Mouse (Mus musculus): ENCODE measurements around the gene Aldh3b3. TPM values are rescaled to one million over a fixed set of nuclear protein-coding genes. Genes with fewer than 3 reads are reported as not detected.

Gene Aldh3b3
- total RNA-seq, 2 experiments from 2014 or later, result not detected

DNA sequence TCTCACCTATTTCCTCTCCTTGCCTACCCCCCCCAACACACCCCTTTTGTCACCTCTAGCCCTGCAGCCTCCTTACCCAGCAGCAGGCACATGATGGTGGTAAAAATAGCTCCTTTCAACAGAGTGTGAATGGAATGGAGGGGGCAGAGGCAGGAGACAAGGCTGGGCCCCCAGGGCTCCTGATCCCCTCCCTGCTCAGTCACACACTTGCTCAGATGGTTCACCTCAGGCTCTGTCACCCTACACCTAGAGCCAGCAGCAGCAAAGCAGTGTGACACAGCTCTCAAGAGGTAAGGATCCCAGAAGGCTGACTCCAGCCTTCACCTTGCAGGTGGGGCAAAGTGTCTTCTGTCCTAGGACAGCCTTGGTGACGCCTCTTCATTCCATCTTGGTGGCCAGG is 44.7 kb downstream of the Aldh3b3 start, which contains the start of gene Doc2g:
Gene Doc2g, plus strand, starts transcription at position 202 of the 400 bp plus-strand sequence.
- no peak for TF ChIP-seq CTCF (conservative IDR thresholded peaks at IDR 0.05)
- H3K27ac ChIP-seq, result no peak within 1 kb of the TSS
- H3K4me3 ChIP-seq, result no peak within 1 kb of the TSS
- no peak for DNase-seq (ENCODE audit: low spot score in 2 of 2)

DNA sequence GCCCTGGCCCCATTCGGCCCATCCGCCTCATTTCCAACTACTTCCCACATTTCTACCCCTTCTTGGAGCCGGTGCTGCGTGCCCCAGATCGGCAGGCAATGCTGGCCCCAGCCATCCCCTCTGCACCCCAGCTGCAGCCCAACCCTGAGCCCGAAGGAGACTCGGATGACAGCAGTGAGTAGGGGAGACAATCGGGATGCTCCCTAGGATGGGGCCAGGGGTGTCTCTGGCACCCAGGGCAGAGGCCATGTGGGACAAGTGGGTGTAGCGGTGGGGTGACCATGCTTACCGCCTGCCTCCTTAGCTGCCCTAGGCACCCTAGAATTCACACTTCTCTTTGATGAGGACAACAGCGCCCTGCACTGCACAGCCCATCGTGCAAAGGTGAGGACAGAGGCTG is 45.2 kb downstream of the Aldh3b3 start:
- no peak for TF ChIP-seq CTCF (conservative IDR thresholded peaks at IDR 0.05)
- no peak overlapping the region for H3K4me3 ChIP-seq
- no peak for DNase-seq (ENCODE audit: low spot score in 2 of 2)
- no peak overlapping the region for H3K27ac ChIP-seq

DNA sequence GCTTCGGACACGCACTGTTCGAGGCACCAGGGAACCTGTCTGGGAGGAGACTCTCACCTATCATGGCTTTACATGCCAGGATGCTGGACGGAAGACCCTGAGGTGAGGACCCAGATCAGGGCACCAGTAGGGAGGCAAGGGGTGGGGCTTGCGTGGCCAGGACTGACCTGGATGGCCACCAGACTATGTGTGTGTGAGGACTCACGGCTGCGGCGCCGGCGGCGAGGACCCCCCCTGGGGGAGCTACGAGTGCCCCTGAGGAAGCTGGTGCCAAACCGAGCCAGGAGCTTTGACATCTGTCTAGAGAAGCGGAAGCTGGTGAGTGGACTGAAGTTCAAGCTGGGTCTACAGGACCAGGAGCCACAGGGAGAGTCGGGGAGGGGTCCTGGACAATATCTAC is 45.9 kb downstream of the Aldh3b3 start:
- no peak overlapping the region for H3K27ac ChIP-seq
- no peak for TF ChIP-seq CTCF (conservative IDR thresholded peaks at IDR 0.05)
- no peak for DNase-seq (ENCODE audit: low spot score in 2 of 2)
- H3K4me3 ChIP-seq, result no peak overlapping the region

DNA sequence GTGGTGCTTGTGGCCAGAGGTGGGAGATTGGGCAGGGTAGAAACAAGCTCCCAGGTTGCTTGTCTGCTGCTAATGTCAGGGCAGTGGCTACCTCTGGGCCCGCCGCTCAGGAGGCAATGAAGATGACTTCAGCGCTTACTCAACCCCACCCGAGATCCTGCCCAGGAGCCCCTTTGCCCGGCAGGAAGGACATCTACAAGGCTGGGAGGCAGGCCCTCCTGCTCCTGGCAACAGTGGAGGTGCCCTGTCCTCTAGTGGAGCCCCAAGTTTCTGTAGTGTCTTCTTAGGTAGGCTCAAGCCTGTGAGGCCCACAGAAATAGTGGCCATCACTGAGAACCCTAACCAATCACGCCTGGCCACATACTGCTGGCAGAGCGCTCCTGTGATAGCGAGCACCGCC is 46.6 kb downstream of the Aldh3b3 start:
- no peak for DNase-seq (ENCODE audit: low spot score in 2 of 2)
- no peak overlapping the region for H3K4me3 ChIP-seq
- no peak overlapping the region for H3K27ac ChIP-seq
- no peak for TF ChIP-seq CTCF (conservative IDR thresholded peaks at IDR 0.05)

DNA sequence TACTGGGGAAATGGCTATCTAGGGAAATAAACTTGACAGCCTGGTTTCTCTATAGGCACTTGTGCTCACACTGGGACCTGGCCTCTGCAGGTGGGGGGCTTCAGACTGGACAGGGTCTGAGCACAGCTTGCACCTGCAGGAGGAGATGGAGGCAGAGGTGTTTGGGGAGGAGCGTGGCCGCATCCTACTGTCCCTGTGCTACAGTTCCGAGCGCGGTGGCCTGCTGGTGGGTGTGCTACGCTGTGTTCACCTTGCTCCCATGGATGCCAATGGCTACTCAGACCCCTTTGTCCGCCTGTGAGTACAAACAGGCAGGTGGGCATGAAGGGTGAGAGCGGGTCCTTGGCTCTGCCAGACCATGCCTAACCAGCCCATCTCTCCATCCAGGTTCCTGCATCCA is 47.5 kb downstream of the Aldh3b3 start:
- TF ChIP-seq CTCF (conservative IDR thresholded peaks at IDR 0.05), result no peak
- DNase-seq (ENCODE audit: low spot score in 2 of 2), result no peak
- Histone ChIP-seq H3K4me3 (no peak overlapping the region), H3K27ac (no peak overlapping the region)

DNA sequence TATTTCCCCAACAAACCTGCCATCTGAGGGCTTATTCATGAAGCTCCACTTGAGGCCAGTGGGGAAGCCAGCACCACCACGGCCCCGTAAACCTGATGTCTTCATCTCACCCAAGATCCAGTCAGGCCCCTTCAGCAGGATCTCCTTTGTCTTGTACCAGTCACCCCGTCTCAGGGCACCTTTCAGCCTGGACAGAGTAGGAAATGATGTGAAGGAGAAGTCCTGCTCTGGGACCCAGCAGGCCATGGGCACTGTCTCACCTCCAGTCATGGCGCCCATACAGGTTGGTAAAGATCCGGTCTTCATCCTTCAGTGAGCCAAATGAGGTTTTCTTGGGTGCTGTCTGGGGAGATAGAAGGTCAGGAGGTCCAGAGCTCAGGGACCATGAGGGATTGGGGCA is 52.6 kb downstream of the Aldh3b3 start:
- Histone ChIP-seq H3K27ac (no peak overlapping the region), H3K4me3 (no peak overlapping the region)
- TF ChIP-seq CTCF (conservative IDR thresholded peaks at IDR 0.05), result no peak
- DNase-seq (ENCODE audit: low spot score in 2 of 2), result no peak

DNA sequence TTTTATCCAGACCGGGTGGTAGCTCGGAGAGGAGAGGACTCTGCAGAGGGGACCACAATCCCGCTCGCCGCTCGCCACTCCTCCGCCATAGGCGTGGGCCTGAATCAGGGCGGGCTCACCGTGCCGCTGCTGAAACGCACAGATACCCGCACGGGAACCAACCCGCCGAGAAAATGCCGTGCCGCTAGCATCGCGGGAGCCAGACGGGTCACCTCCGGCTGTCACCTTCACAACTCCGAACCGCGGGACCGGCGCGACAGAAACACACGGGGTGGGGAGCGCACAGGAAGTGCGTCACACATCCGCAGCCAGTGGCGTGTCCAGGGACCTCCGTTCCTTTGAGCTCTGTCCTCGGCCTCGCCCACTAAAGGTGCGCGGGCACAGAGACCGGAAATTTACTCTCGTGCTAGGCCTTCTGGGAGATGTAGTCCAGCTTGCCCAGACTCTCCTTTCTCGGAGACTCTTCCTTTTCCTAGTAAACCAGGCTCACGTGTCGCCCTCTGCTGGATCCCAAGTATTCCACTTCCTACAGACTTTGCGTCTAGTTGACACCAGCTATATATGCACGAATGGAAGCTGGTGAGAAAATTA is 54.1 kb downstream of the Aldh3b3 start, which contains the start of gene Ndufv1:
Gene Ndufv1, minus strand, starts transcription at position 375 of the 591 bp plus-strand sequence.
- peak; percentile 88 for TF ChIP-seq CTCF (conservative IDR thresholded peaks at IDR 0.05)

DNA sequence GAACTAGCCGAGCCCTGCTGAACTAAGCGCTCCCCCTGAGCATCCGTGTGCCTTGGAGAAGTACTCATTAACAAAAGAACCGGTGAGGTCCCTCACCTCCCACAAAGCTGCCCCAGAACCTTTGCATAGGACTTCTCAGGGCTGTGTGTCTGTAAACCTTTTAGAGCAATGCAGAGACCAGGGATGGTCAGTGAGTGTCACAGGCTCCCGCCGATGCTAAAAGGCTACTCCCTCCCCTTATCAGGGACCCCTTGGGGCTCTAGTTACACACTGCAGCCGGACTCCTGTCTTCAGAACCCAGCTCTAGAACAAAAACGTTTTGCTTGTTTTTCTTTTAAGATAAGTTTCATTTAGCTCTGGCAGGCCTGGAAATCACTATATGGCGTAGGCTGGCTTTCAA is 54.6 kb downstream of the Aldh3b3 start:
- Histone ChIP-seq H3K4me3 (peak overlapping the region; percentile 99), H3K27ac (peak overlapping the region; percentile 74; the same call in 1 of the 2 replicates)
- no peak for DNase-seq (ENCODE audit: low spot score in 2 of 2)
- no peak for TF ChIP-seq CTCF (conservative IDR thresholded peaks at IDR 0.05)

More for the DNA sequence above, 54.1 kb downstream of the Aldh3b3 start, which contains the start of gene Ndufv1:
- DNase-seq (ENCODE audit: low spot score in 2 of 2), result peak; percentile 96 to 99
- H3K27ac ChIP-seq, result peak within 1 kb of the TSS; percentile 93
- peak within 1 kb of the TSS; percentile 99 for H3K4me3 ChIP-seq

DNA sequence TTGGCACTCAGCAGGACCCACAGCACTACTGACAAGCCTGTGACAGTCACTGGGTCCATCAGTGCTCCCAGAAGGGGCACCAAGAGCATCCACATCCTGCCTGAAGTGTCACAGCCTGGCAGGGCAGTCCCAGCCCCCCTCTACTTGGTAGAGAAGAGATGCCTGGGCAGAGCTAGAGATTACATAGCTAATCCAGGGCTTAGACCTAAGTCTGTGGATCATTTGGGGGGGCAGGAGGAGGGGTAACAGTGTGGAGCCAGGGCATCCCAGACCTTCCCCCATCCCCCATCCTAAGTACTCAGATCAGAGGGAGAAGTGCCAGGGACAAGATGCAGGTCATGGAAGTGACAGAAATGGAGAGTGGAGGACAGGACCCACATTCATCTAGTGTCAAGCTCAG is 56.4 kb downstream of the Aldh3b3 start:
- Histone ChIP-seq H3K27ac (no peak overlapping the region), H3K4me3 (no peak overlapping the region)
- DNase-seq (ENCODE audit: low spot score in 2 of 2), result no peak
- no peak for TF ChIP-seq CTCF (conservative IDR thresholded peaks at IDR 0.05)

DNA sequence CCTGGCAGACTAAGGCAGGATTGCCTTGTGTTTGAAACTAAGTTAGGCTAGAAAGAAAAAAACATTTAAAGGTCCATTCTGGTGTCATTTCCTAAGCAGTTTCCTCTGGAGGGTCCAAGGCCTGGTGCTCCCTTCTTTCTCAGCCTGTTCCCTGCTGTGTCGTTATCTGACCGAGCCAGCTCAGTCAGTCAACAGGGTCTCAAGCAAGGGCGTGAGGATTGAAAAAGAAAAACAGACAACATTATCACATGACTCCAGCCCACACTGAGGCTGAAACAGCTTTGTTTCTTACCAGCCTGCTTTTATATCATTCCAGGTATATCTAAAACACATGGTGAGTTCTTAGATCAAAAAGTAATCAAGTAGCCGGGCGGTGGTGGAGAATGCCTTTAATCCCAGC is 57.2 kb downstream of the Aldh3b3 start:
- Histone ChIP-seq H3K4me3 (no peak overlapping the region), H3K27ac (no peak overlapping the region)
- no peak for TF ChIP-seq CTCF (conservative IDR thresholded peaks at IDR 0.05)
- DNase-seq (ENCODE audit: low spot score in 2 of 2), result no peak

DNA sequence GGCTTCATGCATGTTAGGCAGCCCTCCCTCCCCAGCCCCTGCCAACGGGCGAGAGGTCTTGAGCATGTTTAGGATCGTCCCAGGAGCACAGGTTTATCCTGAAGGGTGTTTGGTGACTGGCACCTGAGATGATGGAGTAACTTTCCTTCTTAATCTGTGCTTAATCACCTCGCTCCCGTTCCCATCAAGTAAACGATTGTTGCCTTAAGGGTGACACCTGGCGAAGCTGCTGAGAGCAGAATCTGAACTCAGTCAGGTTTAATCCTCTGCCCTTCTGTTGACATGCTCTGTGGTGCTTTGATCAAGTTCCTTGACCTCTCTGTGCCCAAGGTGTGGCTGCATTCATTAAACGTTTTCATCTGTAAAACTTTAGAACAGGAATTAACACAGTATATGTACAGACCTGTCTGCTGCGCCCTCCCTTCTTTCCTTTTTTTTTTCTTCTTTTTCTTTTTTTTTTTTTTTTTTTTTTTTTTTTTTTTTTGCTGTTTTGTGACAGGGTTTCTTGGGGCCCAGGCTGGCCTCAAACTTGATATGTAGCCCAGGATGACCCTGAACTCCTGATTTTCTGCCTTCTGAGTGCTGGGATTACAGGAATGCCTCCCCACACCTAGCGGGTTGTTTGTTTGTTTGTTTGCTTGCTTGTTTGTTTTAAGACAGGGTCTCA is 59.6 kb downstream of the Aldh3b3 start:
- no peak for TF ChIP-seq CTCF (conservative IDR thresholded peaks at IDR 0.05)
- Histone ChIP-seq H3K4me3 (no peak overlapping the region), H3K27ac (no peak overlapping the region)
- DNase-seq (ENCODE audit: low spot score in 2 of 2), result no peak

DNA sequence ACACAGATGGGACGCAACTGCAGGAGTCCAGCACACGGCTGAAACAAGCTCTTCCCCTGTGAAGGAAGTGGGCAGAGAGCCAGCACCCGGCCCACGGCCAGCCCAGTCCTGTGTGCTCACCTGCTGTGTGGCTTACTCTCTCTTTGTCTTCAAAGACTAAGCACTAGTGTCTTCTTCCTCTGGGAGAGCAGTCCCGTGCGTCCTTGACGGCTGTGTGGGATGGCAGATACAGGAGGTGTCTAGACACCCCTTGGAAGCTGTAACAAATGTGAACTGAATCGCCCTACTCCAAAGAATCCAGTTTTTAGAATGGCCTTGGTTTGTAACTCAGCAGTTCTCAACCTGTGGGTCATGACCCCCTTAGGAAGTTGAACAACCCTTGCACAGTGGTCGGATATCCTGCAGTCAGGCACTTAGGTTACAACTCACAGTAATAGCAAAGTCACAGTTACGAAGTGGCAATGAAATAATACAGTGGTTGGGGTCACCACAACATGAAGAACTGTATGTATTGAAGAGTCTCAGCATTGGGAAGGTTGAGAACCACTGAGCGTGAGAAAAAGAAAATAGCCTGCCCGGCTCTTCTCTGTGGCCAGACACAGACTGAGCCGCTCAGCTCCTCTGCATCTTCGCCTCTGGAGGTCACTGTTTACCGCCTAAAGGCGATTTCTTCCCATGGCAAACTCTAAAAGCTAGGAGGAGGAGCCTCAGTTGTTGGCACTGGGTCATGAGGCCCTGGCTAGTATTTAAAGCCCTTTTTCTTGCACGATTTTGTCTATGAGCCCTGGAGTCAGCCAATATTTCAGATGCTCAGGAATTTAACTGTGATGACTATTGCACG is 60.5 kb downstream of the Aldh3b3 start:
- peak; percentile 94 for TF ChIP-seq CTCF (conservative IDR thresholded peaks at IDR 0.05)
- H3K4me3 ChIP-seq, result no peak overlapping the region
- peak; percentile 79 to 82 for DNase-seq (ENCODE audit: low spot score in 2 of 2)
- H3K27ac ChIP-seq, result peak overlapping the region; percentile 46; the same call in 1 of the 2 replicates

Other genes with a start within 250 kb of the Aldh3b3 start
- gene Kmt5b, start 191.2 kb upstream of the Aldh3b3 start, total RNA-seq (2021), result 10 to 100 TPM; 53.9 to 57.7 TPM
- gene Chka, start 106.9 kb upstream of the Aldh3b3 start, total RNA-seq (2021), result 100 to 1,000 TPM in 1 of 2 experiments, 10 to 100 TPM in 1; 87.2 to 109 TPM
- 10 to 100 TPM; 20.0 to 24.9 TPM for gene Tcirg1, start 51.5 kb upstream of the Aldh3b3 start, total RNA-seq (2021)
- gene Ndufs8, start 45.9 kb upstream of the Aldh3b3 start, total RNA-seq (2021), result 100 to 1,000 TPM; 125 to 142 TPM
- 1 to 10 TPM; 2.2 to 2.4 TPM for gene Aldh3b1, start 28.8 kb upstream of the Aldh3b3 start, total RNA-seq (2021)
- 10 to 100 TPM; 11.4 to 16.1 TPM for gene Unc93b1, start 23.5 kb upstream of the Aldh3b3 start, total RNA-seq (2021)
- gene Aldh3b2, start 13.7 kb downstream of the Aldh3b3 start, total RNA-seq (2021), result under 1 TPM; 0.64 to 0.90 TPM
- gene Acy3, start 27.9 kb downstream of the Aldh3b3 start, total RNA-seq (2021), result 1 to 10 TPM; 2.3 to 2.7 TPM
- not detected for gene Tbx10, start 34.1 kb downstream of the Aldh3b3 start, total RNA-seq (2021)
- 10 to 100 TPM; 10.2 to 10.7 TPM for gene Nudt8, start 41.9 kb downstream of the Aldh3b3 start, total RNA-seq (2021)
- 1 to 10 TPM; 1.3 to 1.4 TPM for gene Gm49405, start 42.0 kb downstream of the Aldh3b3 start, total RNA-seq (2021)
- 1 to 10 TPM; 3.2 TPM for gene Doc2g, start 44.7 kb downstream of the Aldh3b3 start, total RNA-seq (2021)
- gene Ndufv1, start 54.2 kb downstream of the Aldh3b3 start, total RNA-seq (2021), result 100 to 1,000 TPM; 240 to 245 TPM
- gene Gstp1, start 79.3 kb downstream of the Aldh3b3 start, total RNA-seq (2021), result 100 to 1,000 TPM; 395 to 398 TPM
- gene Gstp2, start 87.4 kb downstream of the Aldh3b3 start, total RNA-seq (2021), result 10 to 100 TPM; 46.2 to 49.4 TPM
- not detected for gene Gstp3, start 100.9 kb downstream of the Aldh3b3 start, total RNA-seq (2021)
- gene Cabp2, start 122.9 kb downstream of the Aldh3b3 start, total RNA-seq (2021), result not detected
- gene Cdk2ap2, start 138.5 kb downstream of the Aldh3b3 start, total RNA-seq (2021), result 10 to 100 TPM; 29.5 to 33.9 TPM
- 100 to 1,000 TPM; 173 to 180 TPM for gene Pitpnm1, start 141.4 kb downstream of the Aldh3b3 start, total RNA-seq (2021)
- 100 to 1,000 TPM; 111 to 123 TPM for gene Aip, start 167.2 kb downstream of the Aldh3b3 start, total RNA-seq (2021)
- under 1 TPM; 0.07 to 0.08 TPM for gene Gpr152, start 181.1 kb downstream of the Aldh3b3 start, total RNA-seq (2021)
- gene Cabp4, start 185.4 kb downstream of the Aldh3b3 start, total RNA-seq (2021), result under 1 TPM in 1 of 2 experiments, not detected in 1; 0.17 TPM
- 10 to 100 TPM; 84.8 to 92.9 TPM for gene Coro1b, start 190.0 kb downstream of the Aldh3b3 start, total RNA-seq (2021)
- gene Ptprcap, start 195.0 kb downstream of the Aldh3b3 start, total RNA-seq (2021), result 1 to 10 TPM; 1.0 to 2.5 TPM
- gene Rps6kb2, start 204.7 kb downstream of the Aldh3b3 start, total RNA-seq (2021), result 10 to 100 TPM; 42.5 to 47.9 TPM
- gene Carns1, start 216.8 kb downstream of the Aldh3b3 start, total RNA-seq (2021), result 1 to 10 TPM; 6.6 to 8.9 TPM
- gene Tbc1d10c, start 232.6 kb downstream of the Aldh3b3 start, total RNA-seq (2021), result 1 to 10 TPM in 1 of 2 experiments, under 1 TPM in 1; 0.91 to 1.0 TPM
- 100 to 1,000 TPM; 263 to 276 TPM for gene Ppp1ca, start 233.4 kb downstream of the Aldh3b3 start, total RNA-seq (2021)
- 1 to 10 TPM; 8.1 to 8.7 TPM for gene Rad9a, start 243.0 kb downstream of the Aldh3b3 start, total RNA-seq (2021)

Data from layer of hippocampus, adult 2 months (tissue).